In genomic region chr2:162956843-162957242, GRCm38 (mm10) we compare ENCODE assay signal across 26 mouse cellular contexts. TPM values are rescaled to one million over a fixed set of nuclear protein-coding genes. Genes with fewer than 3 reads are reported as not detected.
A peak's percentile ranks its signal among the peaks of the same experiment; 100 is the strongest.
DNase-seq lines count a peak whose midpoint lies in the region; ATAC-seq and TF ChIP-seq lines count a peak whose summit lies in the region.
"Had no signal": no experiment of that assay in that cellular context is flagged by ENCODE, and none has a peak within 500 bp of the region (broad histone marks: within the 10 kb centered on the region; RNA-seq: fewer than 3 reads in every experiment).

No protein-coding gene starts in this region.

- no peak overlapping the region for H3K4me3 ChIP-seq in kidney, adult 2 months (ENCODE audit: insufficient read depth, low read depth, low read length)
- H3K4me3 ChIP-seq in lung, embryonic 14.5 days (ENCODE audit: low read depth, low read length), result no peak overlapping the region
- H3K4me3 ChIP-seq in MEL (ENCODE audit: control insufficient read depth in 1 of 2, insufficient read depth in 1 of 2, low read depth in 2 of 2, low read length in 2 of 2), result no peak overlapping the region
- H3K4me3 ChIP-seq: embryonic facial prominence, embryonic 13.5 days; heart, embryonic 10.5 days; midbrain, embryonic 10.5 days had no signal

- H3K79me2 ChIP-seq in MEL (ENCODE audit: control insufficient read depth, insufficient read depth, low read length, poor library complexity), result no peaks in the 10 kb centered on the region

- no peak overlapping the region for H3K27ac ChIP-seq in kidney, adult 2 months (ENCODE audit: insufficient read depth, low read depth, low read length)
- no peak overlapping the region for H3K27ac ChIP-seq in lung, embryonic 14.5 days (ENCODE audit: low read depth)
- no peak overlapping the region for H3K27ac ChIP-seq in MEL (ENCODE audit: control insufficient read depth, low read depth, low read length)
- H3K27ac ChIP-seq: embryonic facial prominence, embryonic 13.5 days; heart, embryonic 10.5 days; midbrain, embryonic 10.5 days had no signal

- H3K27me3 ChIP-seq in kidney, adult 2 months (replicated peaks; ENCODE audit: control insufficient read depth, insufficient read depth, low read length), result no peaks in the 10 kb centered on the region
- H3K27me3 ChIP-seq in lung, embryonic 14.5 days (ENCODE audit: insufficient read depth, low read length), result no peaks in the 10 kb centered on the region
- no peaks in the 10 kb centered on the region for H3K27me3 ChIP-seq in MEL (ENCODE audit: control insufficient read depth in 1 of 2, insufficient read depth in 2 of 2, low read length in 2 of 2)
- H3K27me3 ChIP-seq: embryonic facial prominence, embryonic 13.5 days had no signal

- no peak for DNase-seq in kidney, adult 2 months
- DNase-seq in kidney, postnatal 36 days, result no peak
- no peak for DNase-seq in lung, embryonic 14.5 days
- DNase-seq in lung, postnatal 10 days, result no peak
- no peak for DNase-seq in MEL (ENCODE audit: low read depth, low spot score)
- DNase-seq in right cerebral cortex, postnatal 4 days, result no peak
- no peak for DNase-seq in gastrocnemius, postnatal 36 days
- DNase-seq: adrenal gland, adult 2 months; cerebellum, adult 9-10 months; heart, postnatal 10 days; layer of hippocampus, postnatal 36 days; lung, postnatal 4 days; retina, postnatal 1 day had no signal

- no peak for TF ChIP-seq EP300 in MEL (IDR thresholded peaks at IDR 0.05; ENCODE audit: low read depth in 1 of 2, low read length in 2 of 2)

- peak; percentile 36; the same call in 1 of the 2 replicates for TF ChIP-seq CTCF in kidney, adult 2 months (conservative IDR thresholded peaks at IDR 0.05; ENCODE audit: insufficient read depth, insufficient read length, low read depth, low read length)
- 0 out of 2 replicates have a peak, but pooled peaks have one; percentile 13 for TF ChIP-seq CTCF in lung, embryonic 14.5 days (IDR thresholded peaks at IDR 0.05; ENCODE audit: low read depth)
- peak; percentile 5 to 33 (median 6); a peak in 2 of 6 replicates for TF ChIP-seq CTCF in MEL (IDR thresholded peaks at IDR 0.05 in 2 of 3, conservative IDR thresholded peaks at IDR 0.05 in 1 of 3; ENCODE audit: control insufficient read depth in 1 of 3, insufficient read depth in 1 of 3, low read depth in 2 of 3, low read length in 3 of 3, poor library complexity in 1 of 3, severe bottlenecking in 1 of 3)

- intact Hi-C loops in gastrocnemius, postnatal 36 days (cut with DNase I), result no loop called here

- WGBS in kidney, adult 2 months, result 98% methylated on average over 2 of the region's 2 CpGs
- 94% methylated on average over 2 of the region's 2 CpGs for WGBS in lung, embryonic 14.5 days

- TF ChIP-seq RAD21 in MEL (IDR thresholded peaks at IDR 0.05; ENCODE audit: low read depth, low read length), result no peak

- no peaks in the 10 kb centered on the region for H3K9me3 ChIP-seq in lung, embryonic 14.5 days (ENCODE audit: low read depth, low read length)
- H3K9me3 ChIP-seq in MEL (replicated peaks; ENCODE audit: insufficient read depth, low read length), result no peaks in the 10 kb centered on the region
- H3K9me3 ChIP-seq: embryonic facial prominence, embryonic 13.5 days; heart, embryonic 10.5 days; midbrain, embryonic 10.5 days had no signal

- H3K4me2 ChIP-seq in lung, embryonic 14.5 days, result no peak overlapping the region
- H3K4me2 ChIP-seq: embryonic facial prominence, embryonic 13.5 days had no signal

- H3K4me1 ChIP-seq in kidney, adult 2 months (ENCODE audit: control insufficient read depth, insufficient read depth, low read length), result no peaks in the 10 kb centered on the region
- H3K4me1 ChIP-seq in lung, embryonic 14.5 days (ENCODE audit: insufficient read depth), result no peaks in the 10 kb centered on the region
- H3K4me1 ChIP-seq in MEL (ENCODE audit: control insufficient read depth in 1 of 2, insufficient read depth in 2 of 2, low read length in 2 of 2), result no peaks in the 10 kb centered on the region
- H3K4me1 ChIP-seq: embryonic facial prominence, embryonic 13.5 days; heart, embryonic 10.5 days; midbrain, embryonic 10.5 days had no signal

- no peak for ATAC-seq in lung, embryonic 14.5 days (ENCODE audit: insufficient read depth)
- 0 out of 2 replicates have a peak, but pooled peaks have one; percentile 33 for ATAC-seq in granulocyte monocyte progenitor cell, adult 5-6 weeks (replicated peaks; ENCODE audit: poor library complexity, severe bottlenecking)
- ATAC-seq: forebrain, embryonic 14.5 days; inflammation-experienced regulatory T-cells, adult 6 months had no signal

- no peak overlapping the region for H3K9ac ChIP-seq in lung, embryonic 14.5 days
- no peak overlapping the region for H3K9ac ChIP-seq in MEL (ENCODE audit: control insufficient read depth, low read depth, low read length, poor library complexity, severe bottlenecking)
- H3K9ac ChIP-seq: embryonic facial prominence, embryonic 13.5 days had no signal

- no peak for TF ChIP-seq POLR2A in kidney, adult 2 months (IDR thresholded peaks at IDR 0.05; ENCODE audit: low read depth, low read length)
- no peak for TF ChIP-seq POLR2A in MEL (IDR thresholded peaks at IDR 0.05; ENCODE audit: control insufficient read depth in 1 of 2, insufficient read depth in 1 of 2, low read depth in 1 of 2, low read length in 2 of 2, poor library complexity in 1 of 2)

- H3K36me3 ChIP-seq in kidney, adult 2 months (ENCODE audit: control insufficient read depth, insufficient read depth, low read length), result no peaks in the 10 kb centered on the region
- H3K36me3 ChIP-seq in lung, embryonic 14.5 days (ENCODE audit: insufficient read depth), result no peaks in the 10 kb centered on the region
- H3K36me3 ChIP-seq in MEL (ENCODE audit: control insufficient read depth in 1 of 2, insufficient read depth in 2 of 2, low read length in 2 of 2), result no peaks in the 10 kb centered on the region
- H3K36me3 ChIP-seq: embryonic facial prominence, embryonic 13.5 days; heart, embryonic 10.5 days; midbrain, embryonic 10.5 days had no signal

TF ChIP-seq in MEL, 35 proteins besides CTCF, POLR2A, EP300 and RAD21:
- TF ChIP-seq ETS1 (IDR thresholded peaks at IDR 0.05; ENCODE audit: low read depth, low read length) (no peak), TBP (IDR thresholded peaks at IDR 0.05; ENCODE audit: low read depth, low read length) (no peak)

RNA-seq across cellular contexts. Expression of gene L3mbtl1, which starts 13.6 kb away (rescaled TPM):
- polyA plus RNA-seq in kidney, adult 2 months (2012; rRNA removed), result 0.27 and 0.34 TPM in 2 replicates
- polyA plus RNA-seq in lung, embryonic 14.5 days (2014; fragmentation: Nextera tagmentation; extraction: Ambion mirVana), result 0.21 TPM in 1 of 2 replicates, not detected in the other
- 0.04 and 0.20 TPM in 2 replicates for total RNA-seq in MEL (2012; rRNA removed)
- under 1 TPM in 1 of 2 experiments, not detected in 1; 0.31 TPM for polyA plus RNA-seq in MEL (2012; ENCODE audit: insufficient read depth in 1 of 2, insufficient read length in 2 of 2, low read depth in 1 of 2, low replicate concordance in 2 of 2, missing spikeins in 1 of 2)
- total RNA-seq in granulocyte monocyte progenitor cell, adult 5-6 weeks (2014; fragmentation: Nextera tagmentation), result not detected in 2 replicates
- not detected in 2 replicates for total RNA-seq in granulocyte monocyte progenitor cell, adult 5-6 weeks (2017)
- not detected for total RNA-seq in gastrocnemius, postnatal 36 days (2021)
- total RNA-seq: gastrocnemius, adult 18-20 months; heart, postnatal 10 days; monocyte, adult 5-6 weeks had no signal
- polyA plus RNA-seq: kidney, embryonic 14.5 days; liver, embryonic 16.5 days had no signal

RNA-seq across cellular contexts. Expression of gene Srsf6, which starts 25.5 kb away (rescaled TPM):
- polyA plus RNA-seq in kidney, adult 2 months (2012; rRNA removed), result 58.7 and 64.6 TPM in 2 replicates
- 242 and 244 TPM in 2 replicates for polyA plus RNA-seq in lung, embryonic 14.5 days (2014; fragmentation: Nextera tagmentation; extraction: Ambion mirVana)
- 155 and 173 TPM in 2 replicates for total RNA-seq in MEL (2012; rRNA removed)
- polyA plus RNA-seq in MEL (2012; ENCODE audit: insufficient read depth in 1 of 2, insufficient read length in 2 of 2, low read depth in 1 of 2, low replicate concordance in 2 of 2, missing spikeins in 1 of 2), result 100 to 1,000 TPM in 1 of 2 experiments, 10 to 100 TPM in 1; 69.2 to 284 TPM
- total RNA-seq in granulocyte monocyte progenitor cell, adult 5-6 weeks (2014; fragmentation: Nextera tagmentation), result 240 and 262 TPM in 2 replicates
- total RNA-seq in granulocyte monocyte progenitor cell, adult 5-6 weeks (2017), result 224 and 259 TPM in 2 replicates
- 10 to 100 TPM; 35.8 to 46.8 TPM for total RNA-seq in gastrocnemius, postnatal 36 days (2021)

RNA-seq across cellular contexts. Expression of gene Sgk2, which starts 30.3 kb away (rescaled TPM):
- 98.5 and 101 TPM in 2 replicates for polyA plus RNA-seq in kidney, adult 2 months (2012; rRNA removed)
- not detected in 2 replicates for polyA plus RNA-seq in lung, embryonic 14.5 days (2014; fragmentation: Nextera tagmentation; extraction: Ambion mirVana)
- not detected in 2 replicates for total RNA-seq in MEL (2012; rRNA removed)
- not detected for polyA plus RNA-seq in MEL (2012; ENCODE audit: insufficient read depth in 1 of 2, insufficient read length in 2 of 2, low read depth in 1 of 2, low replicate concordance in 2 of 2, missing spikeins in 1 of 2)
- total RNA-seq in granulocyte monocyte progenitor cell, adult 5-6 weeks (2014; fragmentation: Nextera tagmentation), result not detected in 2 replicates
- not detected in 2 replicates for total RNA-seq in granulocyte monocyte progenitor cell, adult 5-6 weeks (2017)
- not detected for total RNA-seq in gastrocnemius, postnatal 36 days (2021)
- total RNA-seq: gastrocnemius, adult 18-20 months; monocyte, adult 5-6 weeks had no signal
- polyA plus RNA-seq: forebrain, embryonic 14.5 days; hindbrain, embryonic 11.5 days; inflammation-experienced regulatory T-cells, adult 6 months; limb, embryonic 11.5 days; midbrain, embryonic 10.5 days; neural tube, embryonic 11.5 days had no signal
